Mouse (Mus musculus) embryonic facial prominence, embryonic 13.5 days (tissue): Measurements from ENCODE around the gene Gm20821. TPM values are rescaled to one million over a fixed set of nuclear protein-coding genes. Genes with fewer than 3 reads are reported as not detected.
"Not testable (repeated sequence)": the region's sequence is repeated elsewhere in the genome, so short reads cannot be mapped to it uniquely, and the experiment has no call there.

ENCODE experiments used
- ATAC-seq: fragments of 200-750 bp; cut with Nextera tagmentation; 2 replicates; pipeline ENCODE4 v1.8.0; 2017; ENCODE audit warnings: low read depth; ENCODE audit not compliant: insufficient number of reproducible peaks, insufficient read depth, low FRiP score, low TSS enrichment
- H3K27ac ChIP-seq: fragments of 300-500 bp; sonication (generic); 2 replicates; pipeline ENCODE4 v1.5.1; 2015; ENCODE audit warnings: moderate library complexity, mild to moderate bottlenecking, inconsistent platforms
- H3K27me3 ChIP-seq: fragments of 300-500 bp; sonication (generic); 2 replicates; pipeline ENCODE4 v1.6.1; 2015; ENCODE audit warnings: mild to moderate bottlenecking, inconsistent platforms
- H3K36me3 ChIP-seq: fragments of 300-500 bp; sonication (generic); 2 replicates; pipeline ENCODE4 v1.6.1; 2015; ENCODE audit warnings: mild to moderate bottlenecking, inconsistent platforms
- H3K4me1 ChIP-seq: fragments of 300-500 bp; sonication (generic); 2 replicates; pipeline ENCODE4 v1.6.1; 2015; ENCODE audit warnings: inconsistent platforms
- H3K4me2 ChIP-seq: fragments of 300-500 bp; sonication (generic); 2 replicates; pipeline ENCODE4 v1.6.1; 2015; ENCODE audit warnings: moderate library complexity, mild to moderate bottlenecking, inconsistent platforms
- H3K4me3 ChIP-seq: fragments of 300-500 bp; sonication (generic); 2 replicates; pipeline ENCODE4 v1.5.1; 2015; ENCODE audit warnings: mild to moderate bottlenecking, inconsistent platforms
- H3K9ac ChIP-seq: fragments of 300-500 bp; sonication (generic); 2 replicates; pipeline ENCODE4 v1.6.1; 2015; ENCODE audit warnings: mild to moderate bottlenecking, inconsistent platforms
- H3K9me3 ChIP-seq: fragments of 300-500 bp; sonication (generic); 2 replicates; pipeline ENCODE4 v1.6.1; 2016; ENCODE audit warnings: inconsistent platforms
- WGBS: fragments of 180-500 bp; shearing (Covaris S2); methylation state at CpG from one replicate; pipeline ENCODE4 v1.1.7; 2015; ENCODE audit warnings: mixed read lengths; 5-methylcytosine and 5-hydroxymethylcytosine counted together
- polyA plus RNA-seq: library from polyadenylated mRNA; unstranded; fragments of >200 nt; fragmentation: Nextera tagmentation; extraction: Ambion mirVana; gene quantifications from 2 replicates; pipeline ENCODE4 v1.2.1, GENCODE M21; 2015

The Gm20821 gene
- not detected in 2 replicates for polyA plus RNA-seq

- ATAC-seq, H3K4me1 ChIP-seq, H3K9me3 ChIP-seq, H3K4me3 ChIP-seq, H3K36me3 ChIP-seq, H3K27ac ChIP-seq, H3K9ac ChIP-seq, H3K27me3 ChIP-seq, H3K4me2 ChIP-seq: not testable (repeated sequence)
- 22% methylated on average over 2 of the region's 2 CpGs for WGBS
These were observed at the start of gene Gm20821 for GRCm38 (mm10) chrY:9781504-9781903. Gm20821 (plus strand) TSS chrY:9781804.
